Mouse (Mus musculus) hindbrain, embryonic 11.5 days (tissue): ENCODE data around the gene Ndufa7. TPM values are rescaled to one million over a fixed set of nuclear protein-coding genes. Genes with fewer than 3 reads are reported as not detected.

ENCODE experiments used
- ATAC-seq: fragments of 200-750 bp; cut with Nextera tagmentation; 2 replicates; pipeline ENCODE4 v1.8.0; 2017; ENCODE audit warnings: mild to moderate bottlenecking, moderate TSS enrichment, moderate library complexity; ENCODE audit not compliant: low FRiP score
- DNase-seq: peaks from one replicate; pipeline ENCODE4 v3.0.0-alpha.2; 2015; ENCODE audit warnings: low spot score
- H3K27ac ChIP-seq: fragments of 300-500 bp; sonication (generic); 2 replicates; pipeline ENCODE4 v1.5.1; 2014; ENCODE audit warnings: mild to moderate bottlenecking, low read depth, low read length
- H3K27me3 ChIP-seq: fragments of 300-500 bp; sonication (generic); 2 replicates; pipeline ENCODE4 v1.6.1; 2014; ENCODE audit warnings: mild to moderate bottlenecking, low read length, moderate library complexity, mixed read lengths; ENCODE audit not compliant: control insufficient read depth, insufficient read depth
- H3K36me3 ChIP-seq: fragments of 300-500 bp; sonication (generic); 2 replicates; pipeline ENCODE4 v1.6.1; 2014; ENCODE audit warnings: mild to moderate bottlenecking, low read length, moderate library complexity, mixed read lengths; ENCODE audit not compliant: control insufficient read depth, insufficient read depth
- H3K4me1 ChIP-seq: fragments of 300-500 bp; sonication (generic); replicated peaks from 2 replicates; pipeline ENCODE4 v1.6.1; 2014; ENCODE audit warnings: low read length, mixed read lengths; ENCODE audit not compliant: control insufficient read depth, insufficient read depth
- H3K4me2 ChIP-seq: fragments of 300-500 bp; sonication (generic); replicated peaks from 2 replicates; pipeline ENCODE4 v1.6.1; 2014; ENCODE audit warnings: mild to moderate bottlenecking, low read depth, low read length
- H3K4me3 ChIP-seq: fragments of 300-500 bp; sonication (generic); 2 replicates; pipeline ENCODE4 v1.5.1; 2014; ENCODE audit warnings: low read depth, low read length
- H3K9ac ChIP-seq: fragments of 300-500 bp; sonication (generic); 2 replicates; pipeline ENCODE4 v1.6.1; 2014; ENCODE audit warnings: low read depth, low read length
- H3K9me3 ChIP-seq: fragments of 300-500 bp; sonication (generic); 2 replicates; pipeline ENCODE4 v1.6.1; 2016; ENCODE audit warnings: low read length; ENCODE audit not compliant: control insufficient read depth
- WGBS: fragments of 180-500 bp; shearing (Covaris S2); extraction: QIAGEN DNeasy Blood & Tissue Kit; methylation state at CpG from one replicate; pipeline ENCODE4 v1.1.7; 2014; 5-methylcytosine and 5-hydroxymethylcytosine counted together
- polyA plus RNA-seq: library from polyadenylated mRNA; unstranded; fragments of >200 nt; fragmentation: Nextera tagmentation; extraction: Ambion mirVana; gene quantifications from 2 replicates; pipeline ENCODE4 v1.2.1, GENCODE M21; 2014

The Ndufa7 gene
- 445 and 467 TPM in 2 replicates for polyA plus RNA-seq

DNA sequence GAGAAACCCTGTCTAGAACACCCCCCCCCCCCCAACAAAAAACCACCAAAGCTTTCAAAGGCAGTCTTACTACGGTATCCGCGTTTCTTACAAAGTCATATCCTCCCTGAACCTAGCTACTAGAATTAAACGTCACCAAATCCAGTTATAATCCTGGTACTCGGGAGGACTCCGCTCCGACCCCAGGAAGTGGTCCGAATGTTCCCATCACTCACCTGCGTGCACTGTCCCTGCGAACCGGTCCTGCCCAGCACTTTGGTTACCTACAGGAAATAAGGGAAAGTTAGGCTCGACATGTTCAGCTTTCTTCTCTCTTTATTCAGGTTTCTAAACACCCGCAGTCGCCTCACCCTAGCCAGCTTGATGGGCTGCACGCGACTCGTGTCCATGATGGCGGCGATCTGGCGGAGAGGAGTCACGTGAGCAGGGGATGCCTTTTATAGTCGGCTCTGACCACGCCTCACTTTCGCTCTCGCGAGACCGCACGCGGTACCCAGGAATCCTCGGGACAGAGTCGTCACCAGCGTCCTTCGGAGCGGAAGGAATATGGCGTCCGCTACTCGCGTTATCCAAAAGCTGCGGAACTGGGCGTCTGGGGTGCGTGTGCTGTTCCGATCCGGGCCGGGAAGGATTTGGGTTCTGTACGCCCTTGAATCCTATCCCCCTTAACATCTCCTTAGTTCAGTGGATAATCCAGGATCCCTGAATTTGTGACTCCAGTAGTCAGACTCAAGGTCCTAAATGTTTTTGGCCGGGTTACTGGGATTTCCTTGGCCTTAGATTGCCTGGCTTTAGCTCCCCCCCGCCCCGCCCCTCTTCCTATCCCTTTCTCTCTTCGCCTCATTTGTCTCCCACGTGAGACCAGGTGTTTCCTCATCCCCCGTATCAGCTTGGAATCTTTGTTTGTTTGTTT, at the start of gene Ndufa7, which contains the start of gene Rps28:
TSS of gene Ndufa7 (plus strand) at position 489 of the 913 bp plus-strand sequence.
TSS of gene Rps28 (minus strand) at position 479 of the 913 bp plus-strand sequence.
- H3K9ac ChIP-seq, result peak within 1 kb of the TSS; percentile 84
- H3K4me2 ChIP-seq, result peak within 1 kb of the TSS; percentile 96
- H3K9me3 ChIP-seq, result no peaks in the 10 kb centered on the region
- H3K4me1 ChIP-seq, result peaks cover 2% of the 10 kb centered on the region; the same call in 1 of the 2 replicates
- peak; percentile 98 for DNase-seq
- under 1% methylated on average over 51 of the region's 51 CpGs for WGBS
- peaks cover 3% of the 10 kb centered on the region; the same call in 1 of the 2 replicates for H3K36me3 ChIP-seq
- ATAC-seq, result peak; percentile 94
- peak within 1 kb of the TSS; percentile 51 for H3K27ac ChIP-seq
- no peaks in the 10 kb centered on the region for H3K27me3 ChIP-seq
- H3K4me3 ChIP-seq, result peak within 1 kb of the TSS; percentile 80

DNA sequence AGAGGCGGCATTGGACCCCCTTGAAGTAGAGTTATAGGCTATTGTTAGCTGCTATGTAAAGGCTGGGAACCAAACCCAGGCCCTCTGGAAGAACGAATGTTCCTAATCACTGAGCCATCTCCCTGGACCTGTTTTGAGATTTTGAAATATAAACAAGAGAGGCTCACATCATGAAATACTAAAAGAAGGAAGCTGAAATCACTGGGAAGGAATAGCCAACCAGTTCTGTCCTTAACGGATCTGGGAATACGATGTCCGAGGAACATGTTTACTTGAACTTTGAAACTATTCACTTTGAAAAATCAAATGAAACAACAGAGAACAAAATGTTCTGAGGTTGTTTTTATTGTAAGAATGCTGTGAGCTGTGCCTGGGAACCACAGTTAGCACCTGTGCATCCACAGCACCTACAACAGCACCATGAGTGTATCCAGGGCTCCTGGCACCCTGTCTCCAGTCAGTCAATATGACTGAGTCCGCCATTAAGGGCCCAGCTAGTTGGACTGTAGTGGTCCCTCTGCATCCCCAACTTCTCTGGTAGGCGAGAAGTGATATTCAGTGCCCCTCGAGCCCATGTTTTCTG, 49.7 kb upstream of the Ndufa7 start:
- Histone ChIP-seq H3K9me3 (no peaks in the 10 kb centered on the region), H3K27me3 (no peaks in the 10 kb centered on the region), H3K4me3 (no peak overlapping the region), H3K36me3 (no peaks in the 10 kb centered on the region), H3K4me1 (no peaks in the 10 kb centered on the region), H3K27ac (no peak overlapping the region), H3K4me2 (no peak overlapping the region), H3K9ac (no peak overlapping the region)
- 89% methylated on average over 8 of the region's 8 CpGs for WGBS
- ATAC-seq (no peak), DNase-seq (no peak)

DNA sequence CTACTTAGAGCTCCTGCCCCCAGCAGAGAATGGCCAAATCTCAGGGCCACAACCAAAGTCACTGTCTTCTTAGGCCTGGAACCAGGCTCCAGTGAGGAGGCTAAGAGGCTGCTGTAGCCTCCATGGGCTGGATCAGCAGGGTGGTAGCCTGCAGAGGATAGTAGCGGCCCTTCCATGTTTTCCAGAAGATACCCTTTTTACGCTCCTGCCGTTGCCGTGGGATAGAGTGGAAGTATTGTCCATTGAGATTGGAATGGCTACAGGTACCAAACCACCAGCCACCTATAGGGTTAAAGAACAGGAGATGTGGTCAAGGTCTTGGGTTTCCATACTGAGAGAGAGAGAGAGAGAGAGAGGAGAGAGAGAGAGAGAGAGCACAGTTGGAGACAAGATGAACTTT, 49.1 kb upstream of the Ndufa7 start:
- Histone ChIP-seq H3K27me3 (no peaks in the 10 kb centered on the region), H3K27ac (no peak overlapping the region), H3K9ac (no peak overlapping the region), H3K4me1 (no peaks in the 10 kb centered on the region), H3K36me3 (no peaks in the 10 kb centered on the region), H3K9me3 (no peaks in the 10 kb centered on the region), H3K4me3 (no peak overlapping the region), H3K4me2 (no peak overlapping the region)
- WGBS, result 93% methylated on average over 4 of the region's 4 CpGs
- DNase-seq, result no peak
- ATAC-seq, result no peak

DNA sequence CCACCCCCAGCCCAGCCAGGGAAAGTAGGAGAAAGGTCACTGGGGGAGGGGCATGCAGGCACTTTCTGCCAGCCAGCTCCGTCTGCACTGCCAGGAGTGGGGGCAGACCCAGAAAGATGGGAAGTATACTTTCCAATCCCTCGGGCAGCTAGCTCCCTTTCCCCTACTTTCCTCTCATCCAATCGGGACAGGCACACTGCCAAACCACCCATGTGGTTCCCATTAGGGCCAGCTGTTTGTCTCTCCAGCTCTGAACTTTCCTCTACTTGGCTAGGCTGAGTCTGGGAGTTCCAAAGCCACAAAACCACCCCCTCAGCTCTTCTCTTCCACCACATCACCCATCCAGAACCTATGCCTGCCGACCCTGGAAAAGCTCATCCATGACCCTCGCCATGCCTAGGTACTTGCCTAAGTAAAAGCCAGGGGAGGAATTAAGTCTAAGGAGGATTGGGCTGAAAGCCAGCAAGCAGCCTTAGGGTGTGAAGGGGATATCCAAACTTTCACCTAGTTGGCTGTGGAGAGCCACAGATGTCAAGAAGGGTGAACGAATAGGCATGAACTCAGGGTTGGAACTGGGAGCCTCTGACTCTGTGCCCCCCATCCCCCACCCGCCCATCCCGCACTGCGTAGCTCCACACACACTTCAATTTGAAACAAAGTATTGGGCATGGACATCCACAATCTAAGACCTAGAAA, 45.0 kb upstream of the Ndufa7 start:
- Histone ChIP-seq H3K9ac (no peak overlapping the region), H3K27me3 (no peaks in the 10 kb centered on the region), H3K4me2 (peak overlapping the region; percentile 23), H3K4me1 (no peaks in the 10 kb centered on the region), H3K36me3 (no peaks in the 10 kb centered on the region), H3K4me3 (0 out of 2 replicates have a peak overlapping the region, but pooled peaks have one; percentile 2), H3K27ac (peak overlapping the region; percentile 4; the same call in 1 of the 2 replicates), H3K9me3 (no peaks in the 10 kb centered on the region)
- 63% methylated on average over 9 of the region's 9 CpGs for WGBS
- ATAC-seq (no peak), DNase-seq (peak; percentile 60)

DNA sequence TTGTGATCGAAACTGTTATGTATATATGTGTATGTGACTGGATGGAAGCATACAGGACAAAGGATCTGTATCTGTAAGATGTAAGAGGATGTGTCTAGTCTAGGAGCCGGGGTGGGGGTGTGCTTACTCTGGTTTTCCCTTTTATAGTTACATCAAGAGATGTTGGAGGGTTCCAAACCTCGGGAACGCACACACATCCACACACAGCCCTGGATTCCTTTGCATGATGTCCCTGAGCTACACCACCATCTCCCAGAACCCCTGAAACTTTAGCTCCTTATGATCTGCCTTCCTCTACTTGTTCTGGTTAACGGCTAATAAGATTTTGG, 44.4 kb upstream of the Ndufa7 start:
- Histone ChIP-seq H3K4me2 (no peak overlapping the region), H3K9ac (no peak overlapping the region), H3K27ac (no peak overlapping the region), H3K4me1 (no peaks in the 10 kb centered on the region), H3K27me3 (no peaks in the 10 kb centered on the region), H3K4me3 (0 out of 2 replicates have a peak overlapping the region, but pooled peaks have one; percentile 2), H3K9me3 (no peaks in the 10 kb centered on the region), H3K36me3 (no peaks in the 10 kb centered on the region)
- DNase-seq (no peak), ATAC-seq (no peak)
- 80% methylated on average over 5 of the region's 5 CpGs for WGBS

DNA sequence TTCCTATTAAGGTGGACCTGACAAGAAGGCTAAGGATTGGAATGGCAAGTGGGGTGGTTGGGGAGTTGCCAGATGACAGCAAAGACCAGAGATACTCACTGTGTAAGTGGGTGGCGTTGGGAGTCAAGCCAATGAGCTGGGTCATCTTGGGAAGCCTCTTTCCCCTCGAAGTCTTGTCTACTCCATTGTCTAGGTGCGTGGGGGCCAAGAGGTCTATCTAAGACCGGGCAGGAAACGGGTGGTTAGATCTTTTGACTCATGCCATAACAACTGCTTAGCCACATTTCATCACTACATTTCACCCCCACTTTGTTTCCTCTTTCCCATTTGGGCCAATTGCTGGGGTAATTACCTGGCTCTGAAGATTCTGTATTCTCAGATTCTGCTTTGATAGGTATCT, 43.9 kb upstream of the Ndufa7 start:
- Histone ChIP-seq H3K36me3 (no peaks in the 10 kb centered on the region), H3K9ac (0 out of 2 replicates have a peak overlapping the region, but pooled peaks have one; percentile 58), H3K9me3 (no peaks in the 10 kb centered on the region), H3K27me3 (no peaks in the 10 kb centered on the region), H3K27ac (0 out of 2 replicates have a peak overlapping the region, but pooled peaks have one; percentile 6), H3K4me2 (peak overlapping the region; percentile 87), H3K4me1 (no peaks in the 10 kb centered on the region), H3K4me3 (peak overlapping the region; percentile 40; the same call in 1 of the 2 replicates)
- WGBS, result 92% methylated on average over 5 of the region's 5 CpGs
- ATAC-seq (no peak), DNase-seq (no peak)

DNA sequence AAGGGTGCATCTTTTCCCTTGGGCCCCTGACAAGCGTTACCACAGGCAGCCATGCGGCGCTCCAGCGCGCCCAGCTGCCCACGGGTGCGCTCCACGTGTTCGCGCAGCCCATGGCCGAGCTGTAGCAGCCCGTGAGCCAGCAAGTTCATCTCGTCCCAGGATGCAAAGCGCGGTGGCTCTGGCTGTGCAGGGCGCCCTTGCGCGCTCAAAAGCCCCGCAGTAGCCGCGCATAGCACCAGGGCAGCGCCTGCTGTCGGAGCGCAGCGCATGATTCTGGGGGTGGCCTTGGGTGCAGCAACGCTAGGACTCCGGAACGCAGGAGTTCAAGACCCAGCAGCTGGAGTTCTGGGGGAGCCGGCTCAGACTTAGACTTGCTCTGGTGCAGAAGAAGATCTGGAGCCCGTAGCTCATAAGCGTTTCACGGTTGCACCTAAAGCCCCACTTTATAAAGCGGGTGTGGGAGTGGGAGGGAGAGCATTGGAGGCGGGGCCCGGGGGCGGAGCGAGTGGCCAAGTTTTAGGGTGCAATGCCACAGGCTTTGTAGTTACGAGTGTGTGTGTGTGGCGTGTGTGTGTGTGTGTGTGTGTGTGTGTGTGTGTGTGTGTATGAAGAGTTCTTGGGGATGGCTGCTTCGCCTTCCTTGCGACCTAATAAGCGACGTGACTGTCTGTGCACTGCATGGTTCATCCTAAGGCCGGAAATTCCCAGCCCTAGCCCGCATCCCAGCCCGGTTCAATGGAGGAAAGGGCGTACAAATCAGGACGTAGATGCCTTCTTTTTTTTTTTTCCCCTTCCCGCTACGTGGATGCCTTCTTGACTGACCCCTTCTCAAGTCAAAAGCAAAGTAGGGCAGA, 43.0 kb upstream of the Ndufa7 start, which contains the start of gene Angptl4:
TSS of gene Angptl4 (minus strand) at position 707 of the 854 bp plus-strand sequence.
- Histone ChIP-seq H3K4me1 (no peaks in the 10 kb centered on the region), H3K27ac (0 out of 2 replicates have a peak within 1 kb of the TSS, but pooled peaks have one; percentile 6), H3K4me3 (peak within 1 kb of the TSS; percentile 40), H3K9me3 (no peaks in the 10 kb centered on the region), H3K4me2 (peak within 1 kb of the TSS; percentile 87), H3K9ac (peak within 1 kb of the TSS; percentile 58), H3K27me3 (no peaks in the 10 kb centered on the region), H3K36me3 (no peaks in the 10 kb centered on the region)
- DNase-seq, result peak; percentile 68
- peak; percentile 87 for ATAC-seq
- 2% methylated on average over 50 of the region's 50 CpGs for WGBS

DNA sequence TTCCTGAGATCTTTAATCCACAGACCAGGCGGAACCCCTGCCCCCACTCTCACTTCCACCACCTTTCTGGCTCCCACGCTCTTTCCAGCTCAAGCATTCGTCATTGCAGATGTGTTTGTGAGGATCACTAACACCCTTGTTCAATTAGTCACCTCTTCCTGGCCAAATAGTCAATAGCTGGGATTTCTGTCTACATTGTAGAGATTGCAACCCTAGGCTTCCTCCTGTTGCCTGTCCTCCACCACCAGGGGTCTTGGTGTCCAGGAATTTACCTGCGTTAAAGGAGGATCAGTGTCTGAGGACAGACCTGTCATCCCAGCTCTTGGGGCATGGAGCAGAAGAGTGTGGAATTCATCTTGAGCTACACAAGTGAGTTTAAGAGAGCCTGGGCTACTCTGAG, 42.3 kb upstream of the Ndufa7 start:
- H3K9ac ChIP-seq, result no peak overlapping the region
- H3K27me3 ChIP-seq, result no peaks in the 10 kb centered on the region
- H3K36me3 ChIP-seq, result no peaks in the 10 kb centered on the region
- WGBS, result 33% methylated on average over 4 of the region's 4 CpGs
- DNase-seq (no peak), ATAC-seq (no peak)
- no peak overlapping the region for H3K4me3 ChIP-seq
- no peak overlapping the region for H3K27ac ChIP-seq
- no peaks in the 10 kb centered on the region for H3K4me1 ChIP-seq
- H3K4me2 ChIP-seq, result peak overlapping the region; percentile 87; the same call in 1 of the 2 replicates
- H3K9me3 ChIP-seq, result no peaks in the 10 kb centered on the region
